Mouse (Mus musculus) kidney, adult 11 months (tissue): ENCODE measurements around the gene Rwdd2b.

Experiments
- DNase-seq: peaks from one replicate; pipeline ENCODE4 v3.0.0; 2022

Gene Rwdd2b

DNA sequence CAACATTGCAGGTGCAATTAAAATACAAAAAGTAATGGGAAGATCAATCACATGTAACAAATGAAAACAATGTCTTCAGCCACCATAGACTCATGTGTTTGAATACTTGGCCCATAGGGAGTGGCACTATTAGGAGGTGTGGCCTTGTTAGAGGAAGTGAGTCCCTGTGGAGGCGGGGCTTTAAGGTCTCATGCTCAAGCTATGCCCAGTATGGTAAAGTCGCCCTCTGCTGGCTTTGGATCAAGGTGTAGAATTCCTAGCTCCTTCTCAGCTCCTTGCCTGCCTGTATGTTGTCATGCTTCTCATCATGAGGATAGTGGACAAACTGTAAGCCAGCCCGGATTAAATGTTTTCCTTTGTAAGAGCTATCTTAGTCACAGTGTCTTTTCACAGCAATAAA, 35.4 kb downstream of the Rwdd2b start:
- DNase-seq, result peak; percentile 15

DNA sequence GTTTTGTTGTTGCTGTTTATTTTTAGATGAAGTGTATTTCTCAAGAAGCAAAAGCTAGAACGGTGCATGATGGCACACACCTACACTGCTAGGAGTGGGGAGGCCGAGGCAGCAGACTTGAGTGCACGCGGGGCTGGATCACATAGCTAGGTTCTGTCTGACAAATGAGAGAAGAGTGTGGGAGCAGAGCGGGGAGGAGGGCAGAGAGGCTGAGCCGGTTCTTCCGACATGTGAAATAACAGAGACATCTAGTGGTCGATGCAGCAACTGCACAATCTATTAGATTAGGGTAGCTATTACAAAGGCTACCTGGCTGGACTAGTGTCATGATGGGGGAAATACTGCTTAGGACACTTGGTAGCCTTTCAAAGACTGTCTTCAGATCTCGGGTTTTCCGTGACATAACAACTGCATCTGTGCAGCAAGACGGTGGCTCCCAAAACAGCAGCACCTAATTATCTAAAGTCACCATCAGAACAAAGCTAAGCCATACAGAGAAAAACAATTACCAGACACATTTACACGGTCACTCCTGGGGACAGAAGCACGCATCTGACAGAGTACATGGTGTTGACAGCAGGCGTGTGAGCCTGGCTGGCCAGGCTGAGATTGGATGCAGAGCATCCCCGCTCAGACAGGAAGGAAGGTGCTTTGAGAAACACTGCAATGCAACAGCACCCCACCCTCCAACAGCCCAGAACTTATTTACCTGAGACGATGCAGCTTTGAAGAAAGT, 46.4 kb downstream of the Rwdd2b start:
- DNase-seq, result peak; percentile 57

DNA sequence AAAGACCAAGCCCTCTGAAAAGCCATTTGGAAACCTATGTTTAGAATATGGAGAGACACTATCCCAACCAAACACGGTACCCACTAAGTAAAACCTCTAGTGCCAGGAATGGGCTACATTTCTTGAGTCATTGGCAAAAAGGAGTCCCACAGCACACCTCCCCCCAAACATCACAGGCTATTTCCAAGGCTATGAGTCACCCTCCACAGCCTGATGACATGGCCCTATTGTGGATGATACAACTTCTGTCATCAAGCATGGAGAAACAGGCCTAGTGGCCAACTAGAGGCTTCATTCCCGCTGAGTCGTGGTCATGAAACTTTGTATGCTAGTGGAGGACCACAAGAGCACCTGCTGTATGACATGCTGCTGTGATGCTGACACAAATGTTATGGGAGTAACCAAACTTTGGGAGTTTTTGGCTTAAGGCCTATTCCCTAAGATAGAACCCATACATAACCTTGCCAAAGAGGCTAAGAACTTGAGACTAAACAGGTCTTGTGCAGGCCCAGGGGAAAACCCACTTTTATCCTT, 52.9 kb downstream of the Rwdd2b start:
- DNase-seq, result no peak

DNA sequence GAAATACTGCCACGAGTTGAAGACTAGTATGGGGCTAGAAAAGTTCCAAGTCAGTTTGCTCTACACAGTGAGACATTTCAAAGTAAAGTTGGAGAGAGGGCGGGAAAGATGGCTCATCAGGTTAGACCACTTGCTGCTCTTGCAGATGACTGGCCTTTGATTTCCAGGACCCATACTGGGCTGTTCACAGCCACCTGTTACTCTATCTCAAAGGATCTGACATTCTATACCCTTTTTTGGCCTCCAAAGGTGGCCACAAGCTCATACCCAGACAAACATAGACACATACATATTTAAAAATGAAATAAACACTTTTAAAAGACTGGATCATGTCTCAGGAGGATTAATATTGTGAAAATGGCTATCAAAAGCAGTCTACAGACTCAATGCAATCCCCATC, 56.0 kb downstream of the Rwdd2b start:
- no peak for DNase-seq
